Mouse (Mus musculus) midbrain, postnatal 0 days (tissue): Measurements from ENCODE around the gene Ccdc106. TPM values are rescaled to one million over a fixed set of nuclear protein-coding genes. Genes with fewer than 3 reads are reported as not detected.

Experiments
- ATAC-seq: fragments of 200-750 bp; cut with Nextera tagmentation; 2 replicates; pipeline ENCODE4 v1.8.0; 2017; ENCODE audit warnings: moderate number of reproducible peaks, mild to moderate bottlenecking, moderate TSS enrichment, moderate library complexity; ENCODE audit not compliant: low FRiP score
- DNase-seq: peaks from one replicate; pipeline ENCODE4 v3.0.0-alpha.2; 2015; ENCODE audit warnings: low spot score
- H3K27ac ChIP-seq: fragments of 300-500 bp; sonication (generic); 2 replicates; pipeline ENCODE4 v1.5.1; 2014; ENCODE audit warnings: low read depth, mild to moderate bottlenecking, low read length, mixed read lengths
- H3K27me3 ChIP-seq: fragments of 300-500 bp; sonication (generic); 2 replicates; pipeline ENCODE4 v1.6.1; 2014; ENCODE audit warnings: low read length, control low read depth, mixed read lengths; ENCODE audit not compliant: insufficient read depth
- H3K36me3 ChIP-seq: fragments of 300-500 bp; sonication (generic); 2 replicates; pipeline ENCODE4 v1.6.1; 2014; ENCODE audit warnings: low read length, control low read depth, mixed read lengths; ENCODE audit not compliant: insufficient read depth
- H3K4me1 ChIP-seq: fragments of 300-500 bp; sonication (generic); 2 replicates; pipeline ENCODE4 v1.6.1; 2014; ENCODE audit warnings: mild to moderate bottlenecking, control low read depth, antibody characterized with exemption, low read length, mixed read lengths; ENCODE audit not compliant: insufficient read depth
- H3K4me2 ChIP-seq: fragments of 300-500 bp; sonication (generic); 2 replicates; pipeline ENCODE4 v1.6.1; 2014; ENCODE audit warnings: low read depth, mild to moderate bottlenecking, low read length, mixed read lengths; ENCODE audit not compliant: poor library complexity, severe bottlenecking
- H3K4me3 ChIP-seq: fragments of 300-500 bp; sonication (generic); 2 replicates; pipeline ENCODE4 v1.5.1; 2014; ENCODE audit warnings: low read depth, mild to moderate bottlenecking, low read length, moderate library complexity
- H3K9ac ChIP-seq: fragments of 300-500 bp; sonication (generic); replicated peaks from 2 replicates; pipeline ENCODE4 v1.6.1; 2014; ENCODE audit warnings: mild to moderate bottlenecking, low read length, moderate library complexity, mixed read lengths; ENCODE audit not compliant: poor library complexity, severe bottlenecking
- H3K9me3 ChIP-seq: fragments of 300-500 bp; sonication (generic); 2 replicates; pipeline ENCODE4 v1.6.1; 2016; ENCODE audit warnings: low read length, control low read depth
- CTCF ChIP-seq: IDR thresholded peaks from 2 replicates; pipeline ENCODE4 v1.5.1; 2016; ENCODE audit warnings: antibody characterized with exemption, mild to moderate bottlenecking
- WGBS: fragments of 180-500 bp; shearing (Covaris S2); extraction: QIAGEN DNeasy Blood & Tissue Kit; methylation state at CpG from one replicate; pipeline ENCODE4 v1.1.7; 2014; 5-methylcytosine and 5-hydroxymethylcytosine counted together
- polyA plus RNA-seq: library from polyadenylated mRNA; unstranded; fragments of >200 nt; fragmentation: Nextera tagmentation; extraction: Ambion mirVana; gene quantifications from 2 replicates; pipeline ENCODE4 v1.2.1, GENCODE M21; 2015
- total RNA-seq: library from RNA; depleted of rRNA; stranded (reverse); fragments of >200 nt; gene quantifications from 2 replicates; pipeline ENCODE4 v1.2.3, GENCODE M21; 2014

Ccdc106 gene
- total and polyA plus RNA-seq, 2 experiments from 2014 or later, result 68.8 to 75.4 TPM

DNA sequence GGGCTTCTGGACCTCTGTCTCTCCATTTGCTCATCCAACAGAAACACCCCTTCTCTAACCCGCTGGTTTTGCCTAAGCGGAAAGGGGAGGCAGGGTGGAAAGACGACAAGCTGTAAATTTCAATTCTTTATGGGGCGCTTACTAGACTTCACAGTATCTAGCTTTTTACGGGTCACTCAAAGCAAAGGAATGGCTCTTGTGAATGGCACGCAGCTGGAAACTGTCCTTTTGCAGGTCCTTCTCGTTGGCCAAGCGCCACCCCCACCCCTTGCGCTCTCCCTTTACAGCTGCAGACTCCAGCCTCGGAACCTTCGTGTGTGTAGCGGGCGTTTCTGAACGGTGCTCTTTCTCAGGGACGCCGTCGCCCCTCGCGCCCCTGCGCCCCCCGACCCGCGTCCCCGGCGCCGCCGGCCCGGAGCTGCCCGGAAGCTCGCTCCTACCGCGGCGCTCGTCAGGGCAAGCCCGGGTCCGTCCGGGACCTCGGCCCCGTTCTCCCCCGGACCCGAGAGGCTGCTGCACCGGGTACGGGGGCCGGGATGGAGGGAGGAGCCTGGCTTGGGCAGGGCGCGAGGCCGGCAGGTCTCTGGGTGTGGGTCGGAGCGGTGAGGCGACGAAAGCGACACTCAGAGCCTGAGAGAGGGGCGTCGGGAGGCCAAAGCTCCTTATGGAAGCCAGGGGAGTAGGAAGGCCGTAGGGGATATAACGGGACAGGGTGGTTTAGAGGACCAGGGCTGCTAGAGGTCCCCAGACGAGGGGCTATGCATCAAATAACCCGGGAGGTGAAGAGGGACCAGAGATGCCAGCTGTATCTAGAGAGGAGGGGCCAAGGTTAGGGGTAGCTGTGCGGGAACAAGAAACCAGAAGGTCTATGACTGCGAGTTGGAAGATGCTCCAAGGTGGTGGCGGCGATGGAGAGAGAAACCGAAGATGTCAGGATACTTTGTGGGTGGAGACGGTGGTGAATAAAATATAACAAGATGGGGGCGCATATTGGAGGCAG lies 31.1 kb downstream of the Ccdc106 start, which contains the start of gene Zfp580:
TSS of gene Zfp580 (plus strand) at position 346 of the 1,000 bp plus-strand sequence.
- Histone ChIP-seq H3K27me3 (peaks cover 7% of the 10 kb centered on the region; the same call in 1 of the 2 replicates), H3K4me3 (peak within 1 kb of the TSS; percentile 78), H3K36me3 (no peaks in the 10 kb centered on the region), H3K27ac (peak within 1 kb of the TSS; percentile 90), H3K9ac (peak within 1 kb of the TSS; percentile 91), H3K4me2 (peak within 1 kb of the TSS; percentile 67), H3K9me3 (no peaks in the 10 kb centered on the region), H3K4me1 (peaks cover 22% of the 10 kb centered on the region; the same call in 1 of the 2 replicates)
- DNase-seq (peak; percentile 86), ATAC-seq (peak; percentile 84)
- WGBS, result under 1% methylated on average over 56 of the region's 65 CpGs
- no peak for TF ChIP-seq CTCF

DNA sequence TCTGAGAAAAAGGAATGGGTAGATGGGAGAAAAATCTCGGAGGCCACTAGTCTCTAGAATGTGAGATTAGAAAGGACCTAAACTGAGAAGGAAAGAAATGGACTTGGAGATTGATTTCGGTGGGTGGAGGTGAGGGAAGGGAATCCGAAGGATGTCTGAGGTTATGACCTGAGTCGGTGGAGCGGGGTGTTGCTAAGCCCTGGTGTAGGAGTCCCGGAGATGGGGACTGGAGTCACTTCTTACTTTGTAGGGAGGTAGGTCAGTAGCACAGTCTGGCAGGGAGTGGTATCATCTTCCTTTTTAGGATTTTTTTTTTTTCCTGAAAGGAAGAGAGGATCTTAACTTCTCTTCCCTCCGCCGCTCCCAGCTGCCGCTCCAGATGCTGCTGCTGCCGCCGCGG lies 32.1 kb downstream of the Ccdc106 start:
- peaks cover 7% of the 10 kb centered on the region; the same call in 1 of the 2 replicates for H3K27me3 ChIP-seq
- H3K4me3 ChIP-seq, result peak overlapping the region; percentile 78
- 1% methylated on average over 9 of the region's 12 CpGs for WGBS
- peak overlapping the region; percentile 91 for H3K9ac ChIP-seq
- peak; percentile 20 for DNase-seq
- H3K9me3 ChIP-seq, result no peaks in the 10 kb centered on the region
- H3K36me3 ChIP-seq, result no peaks in the 10 kb centered on the region
- H3K27ac ChIP-seq, result peak overlapping the region; percentile 90
- peaks cover 22% of the 10 kb centered on the region; the same call in 1 of the 2 replicates for H3K4me1 ChIP-seq
- peak overlapping the region; percentile 67 for H3K4me2 ChIP-seq
- ATAC-seq, result no peak
- TF ChIP-seq CTCF, result no peak

DNA sequence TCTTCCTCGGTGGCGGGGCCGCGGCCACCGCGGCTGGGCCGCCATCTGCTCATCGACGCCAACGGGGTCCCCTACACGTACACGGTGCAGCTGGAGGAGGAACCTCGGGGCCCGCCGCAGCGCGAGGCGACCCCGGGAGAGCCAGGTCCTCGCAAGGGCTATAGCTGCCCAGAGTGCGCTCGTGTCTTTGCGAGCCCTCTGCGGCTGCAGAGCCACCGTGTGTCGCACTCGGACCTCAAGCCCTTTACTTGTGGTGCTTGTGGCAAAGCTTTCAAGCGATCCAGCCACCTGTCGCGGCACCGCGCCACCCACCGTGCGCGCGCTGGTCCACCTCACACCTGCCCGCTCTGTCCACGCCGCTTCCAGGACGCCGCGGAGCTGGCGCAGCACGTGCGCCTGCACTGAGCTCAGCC lies 32.6 kb downstream of the Ccdc106 start:
- H3K36me3 ChIP-seq, result no peaks in the 10 kb centered on the region
- WGBS, result 3% methylated on average over 45 of the region's 45 CpGs
- peaks cover 7% of the 10 kb centered on the region; the same call in 1 of the 2 replicates for H3K27me3 ChIP-seq
- no peak for TF ChIP-seq CTCF
- H3K4me3 ChIP-seq, result peak overlapping the region; percentile 78
- peak overlapping the region; percentile 67 for H3K4me2 ChIP-seq
- no peak overlapping the region for H3K27ac ChIP-seq
- H3K9ac ChIP-seq, result peak overlapping the region; percentile 91
- ATAC-seq, result no peak
- H3K9me3 ChIP-seq, result no peaks in the 10 kb centered on the region
- no peak for DNase-seq
- peaks cover 22% of the 10 kb centered on the region; the same call in 1 of the 2 replicates for H3K4me1 ChIP-seq

DNA sequence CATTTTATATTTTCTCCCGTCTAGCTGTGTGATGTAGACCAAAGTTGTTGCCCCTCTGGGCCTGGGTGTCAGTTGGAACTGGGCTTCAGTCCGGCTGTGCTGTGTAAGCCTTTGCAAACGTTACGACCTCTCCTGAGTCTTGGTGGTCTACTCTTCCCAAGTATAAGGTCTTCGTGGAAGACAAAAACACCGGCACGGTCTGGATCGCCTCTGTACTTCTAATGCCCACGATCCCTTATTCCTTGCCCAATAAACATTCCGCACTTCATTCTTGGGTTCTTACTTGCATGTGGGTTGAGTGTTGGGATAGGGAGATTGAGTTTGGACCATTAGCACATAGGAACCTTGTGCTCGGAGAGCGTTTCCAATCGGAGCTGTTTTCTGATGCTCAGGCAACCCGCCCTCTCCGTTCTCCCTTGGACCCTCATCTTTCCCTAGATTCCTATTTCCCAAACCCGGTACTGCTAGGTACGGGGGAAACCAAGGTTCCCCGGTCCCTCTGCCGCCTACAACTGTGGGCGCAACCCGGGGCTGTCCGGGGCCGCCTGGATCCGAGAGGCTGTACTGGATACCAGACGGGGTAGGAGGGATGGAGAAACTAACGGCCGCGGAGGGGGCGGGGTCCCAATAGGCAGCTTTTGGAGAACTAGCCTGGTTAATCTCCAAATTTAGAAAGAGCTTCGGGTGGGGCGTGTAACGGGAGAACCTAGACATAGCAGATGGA lies 33.3 kb downstream of the Ccdc106 start:
- peaks cover 22% of the 10 kb centered on the region; the same call in 1 of the 2 replicates for H3K4me1 ChIP-seq
- 11% methylated on average over 32 of the region's 32 CpGs for WGBS
- H3K4me3 ChIP-seq, result peak overlapping the region; percentile 78
- no peaks in the 10 kb centered on the region for H3K9me3 ChIP-seq
- no peak for TF ChIP-seq CTCF
- H3K36me3 ChIP-seq, result no peaks in the 10 kb centered on the region
- H3K9ac ChIP-seq, result peak overlapping the region; percentile 66
- peak overlapping the region; percentile 65; the same call in 1 of the 2 replicates for H3K27ac ChIP-seq
- DNase-seq, result peak; percentile 56
- H3K27me3 ChIP-seq, result peaks cover 7% of the 10 kb centered on the region; the same call in 1 of the 2 replicates
- ATAC-seq, result no peak
- peak overlapping the region; percentile 67 for H3K4me2 ChIP-seq

DNA sequence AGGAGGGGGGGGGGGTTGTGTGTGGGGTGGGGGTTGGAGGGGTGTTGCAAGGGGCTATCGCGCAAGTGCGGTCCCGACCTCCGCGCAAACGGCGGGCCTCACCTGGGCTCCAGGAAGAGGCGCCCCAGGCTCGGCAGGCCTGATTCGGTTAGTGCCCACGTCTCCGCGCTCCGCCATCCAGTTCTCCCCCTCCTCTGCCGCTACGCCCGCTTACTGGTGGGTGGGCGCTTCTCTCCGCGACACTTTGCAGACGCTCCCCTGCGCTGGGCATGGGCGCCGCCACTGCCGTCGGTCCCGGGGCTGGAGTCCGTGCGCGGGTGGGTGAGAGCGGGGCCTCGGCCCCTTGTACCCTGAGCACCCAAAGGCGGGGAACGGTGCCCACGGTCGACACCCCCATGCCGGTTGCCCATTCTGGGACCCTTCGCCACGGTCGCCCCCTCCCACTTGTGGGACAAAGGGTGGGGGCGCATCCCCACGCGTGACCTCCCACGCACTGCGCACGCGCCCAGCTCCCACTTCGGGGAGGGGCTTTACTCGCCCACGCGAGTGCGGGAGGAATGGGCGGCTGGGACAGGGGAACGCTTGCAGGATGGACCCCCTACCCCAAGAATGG lies 36.4 kb downstream of the Ccdc106 start:
- H3K4me2 ChIP-seq, result peak overlapping the region; percentile 84
- peak overlapping the region; percentile 76 for H3K9ac ChIP-seq
- peaks cover 7% of the 10 kb centered on the region; the same call in 1 of the 2 replicates for H3K27me3 ChIP-seq
- peak overlapping the region; percentile 76 for H3K27ac ChIP-seq
- no peaks in the 10 kb centered on the region for H3K36me3 ChIP-seq
- ATAC-seq (peak; percentile 32), DNase-seq (peak; percentile 62)
- H3K4me1 ChIP-seq, result peaks cover 29% of the 10 kb centered on the region; the same call in 1 of the 2 replicates
- WGBS, result 1% methylated on average over 52 of the region's 55 CpGs
- peak overlapping the region; percentile 45 for H3K4me3 ChIP-seq
- no peak for TF ChIP-seq CTCF
- no peaks in the 10 kb centered on the region for H3K9me3 ChIP-seq
